Mouse (Mus musculus) liver, embryonic 13.5 days (tissue): ENCODE data around the gene Ugdh. TPM values are rescaled to one million over a fixed set of nuclear protein-coding genes. Genes with fewer than 3 reads are reported as not detected.
"Not testable (repeated sequence)": the region's sequence is repeated elsewhere in the genome, so short reads cannot be mapped to it uniquely, and the experiment has no call there.

Source experiments
- ATAC-seq: fragments of 200-750 bp; cut with Nextera tagmentation; 2 replicates; pipeline ENCODE4 v1.8.0; 2017; ENCODE audit warnings: low read depth, mild to moderate bottlenecking, moderate number of reproducible peaks, moderate library complexity
- DNase-seq: peaks from one replicate; pipeline ENCODE4 v3.0.0; 2022
- H3K27ac ChIP-seq: fragments of 300-500 bp; sonication (generic); 2 replicates; pipeline ENCODE4 v1.5.1; 2015; ENCODE audit warnings: moderate library complexity, mild to moderate bottlenecking, inconsistent platforms
- H3K27me3 ChIP-seq: fragments of 300-500 bp; sonication (generic); 2 replicates; pipeline ENCODE4 v1.6.1; 2015; ENCODE audit warnings: mild to moderate bottlenecking, inconsistent platforms
- H3K36me3 ChIP-seq: fragments of 300-500 bp; sonication (generic); 2 replicates; pipeline ENCODE4 v1.6.1; 2015; ENCODE audit warnings: mild to moderate bottlenecking, inconsistent platforms
- H3K4me1 ChIP-seq: fragments of 300-500 bp; sonication (generic); replicated peaks from 2 replicates; pipeline ENCODE4 v1.6.1; 2015; ENCODE audit warnings: inconsistent platforms
- H3K4me2 ChIP-seq: fragments of 300-500 bp; sonication (generic); 2 replicates; pipeline ENCODE4 v1.6.1; 2015; ENCODE audit warnings: inconsistent platforms, mild to moderate bottlenecking, moderate library complexity
- H3K4me3 ChIP-seq: fragments of 300-500 bp; sonication (generic); replicated peaks from 2 replicates; pipeline ENCODE4 v1.5.1; 2015; ENCODE audit warnings: mild to moderate bottlenecking, inconsistent platforms
- H3K9ac ChIP-seq: fragments of 300-500 bp; sonication (generic); 2 replicates; pipeline ENCODE4 v1.6.1; 2015; ENCODE audit warnings: mild to moderate bottlenecking, inconsistent platforms
- H3K9me3 ChIP-seq: fragments of 300-500 bp; sonication (generic); replicated peaks from 2 replicates; pipeline ENCODE4 v1.6.1; 2016; ENCODE audit warnings: inconsistent platforms
- WGBS: fragments of 180-500 bp; shearing (Covaris S2); methylation state at CpG from one replicate; pipeline ENCODE4 v1.1.7; 2015; ENCODE audit not compliant: insufficient replicate concordance; 5-methylcytosine and 5-hydroxymethylcytosine counted together
- polyA plus RNA-seq: library from polyadenylated mRNA; unstranded; fragments of >200 nt; fragmentation: Nextera tagmentation; extraction: Ambion mirVana; gene quantifications from 2 replicates; pipeline ENCODE4 v1.2.1, GENCODE M21; 2015

Gene Ugdh
- 16.7 and 19.0 TPM in 2 replicates for polyA plus RNA-seq

DNA sequence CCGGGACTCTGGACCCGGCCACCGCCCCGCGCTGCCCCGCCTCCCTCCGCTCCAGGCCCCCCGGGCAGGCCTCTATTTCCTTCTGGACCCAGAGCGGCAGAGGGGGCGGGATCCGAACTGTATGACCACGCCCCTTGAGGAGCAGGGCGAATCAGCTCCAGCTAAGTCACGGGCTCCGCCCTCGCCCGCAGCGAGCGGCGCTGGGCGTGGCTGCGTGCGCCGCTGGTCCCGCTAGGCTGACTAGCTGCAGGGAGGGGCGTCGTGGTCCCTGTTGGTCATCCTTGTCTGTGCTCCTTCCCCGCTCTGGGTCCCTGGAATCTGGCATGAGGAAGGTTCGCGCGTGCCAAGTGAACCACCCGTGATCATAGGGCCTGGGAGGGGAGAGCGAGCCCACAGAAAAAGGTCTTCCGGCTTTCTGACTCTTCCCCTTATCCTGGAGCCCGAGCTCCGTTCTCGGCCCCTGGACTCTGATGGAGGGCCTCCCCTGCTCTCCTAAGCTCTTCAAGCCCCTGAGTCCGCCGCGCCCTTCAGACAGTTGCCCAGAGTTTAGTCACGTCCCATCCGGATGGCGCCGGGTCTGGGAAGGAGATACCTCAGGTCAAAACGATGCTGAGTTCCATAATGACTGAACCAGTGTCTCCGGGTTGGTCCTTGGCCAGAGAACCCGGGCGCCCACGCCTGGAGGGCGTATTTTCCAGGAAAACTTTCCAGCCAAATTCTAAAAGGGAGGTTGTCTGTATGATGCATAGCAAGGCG lies at the start of gene Ugdh:
Gene Ugdh (minus strand): TSS at position 144 of the 756 bp plus-strand sequence.
- peak within 1 kb of the TSS; percentile 91 for H3K4me2 ChIP-seq
- 0 out of 2 replicates have a peak, but pooled peaks cover 2% of the 10 kb centered on the region for H3K36me3 ChIP-seq
- peak within 1 kb of the TSS; percentile 83 for H3K4me3 ChIP-seq
- WGBS = under 1% methylated on average over 51 of the region's 51 CpGs
- peak within 1 kb of the TSS; percentile 85 for H3K9ac ChIP-seq
- peaks cover 20% of the 10 kb centered on the region for H3K4me1 ChIP-seq
- H3K27ac ChIP-seq = peak within 1 kb of the TSS; percentile 78
- H3K27me3 ChIP-seq = no peaks in the 10 kb centered on the region
- no peaks in the 10 kb centered on the region for H3K9me3 ChIP-seq
- ATAC-seq (peak; percentile 98), DNase-seq (peak; percentile 98)

DNA sequence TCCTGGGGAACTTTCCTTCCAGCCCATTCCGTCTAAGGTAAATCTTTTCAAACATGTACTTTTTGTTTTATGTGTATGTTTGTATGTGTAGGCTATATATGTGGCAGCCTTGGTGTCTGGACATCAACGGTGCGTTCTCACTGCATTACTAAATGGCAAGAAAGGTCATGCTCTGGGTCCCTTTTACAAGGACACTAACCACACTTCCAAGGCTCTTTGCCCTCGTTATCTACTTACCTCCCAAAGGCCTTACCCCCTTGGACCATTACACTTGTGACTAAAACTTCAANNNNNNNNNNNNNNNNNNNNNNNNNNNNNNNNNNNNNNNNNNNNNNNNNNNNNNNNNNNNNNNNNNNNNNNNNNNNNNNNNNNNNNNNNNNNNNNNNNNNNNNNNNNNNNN lies 47.2 kb upstream of the Ugdh start:
- DNase-seq = no peak
- Histone ChIP-seq H3K27ac (no peak overlapping the region), H3K27me3 (no peaks in the 10 kb centered on the region), H3K9me3 (no peaks in the 10 kb centered on the region), H3K4me1 (peaks cover 32% of the 10 kb centered on the region), H3K4me2 (no peak overlapping the region), H3K4me3 (no peak overlapping the region), H3K9ac (no peak overlapping the region), H3K36me3 (no peaks in the 10 kb centered on the region)
- ATAC-seq = no peak
- 76% methylated on average over 4 of the region's 4 CpGs for WGBS

DNA sequence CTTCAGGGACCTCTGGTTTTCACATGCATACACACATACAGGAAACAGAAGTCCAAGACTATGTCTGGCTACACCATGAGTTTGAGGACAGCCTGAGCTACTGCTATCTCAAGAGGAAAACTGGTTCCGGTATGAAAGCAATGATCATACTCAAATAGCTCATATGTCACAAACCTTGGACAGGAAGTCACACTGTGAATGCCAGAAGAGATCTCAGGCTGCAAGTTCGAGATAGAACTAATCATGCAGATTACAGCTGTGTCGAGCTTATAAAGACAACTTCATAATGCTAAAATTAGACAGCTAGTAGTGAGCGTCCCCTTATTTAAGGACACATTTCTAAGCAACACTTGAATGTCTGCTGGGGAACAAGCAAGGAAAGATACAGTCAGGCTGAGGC lies 44.8 kb upstream of the Ugdh start:
- H3K9ac ChIP-seq = no peak overlapping the region
- ATAC-seq = peak; percentile 37; the same call in 1 of the 2 replicates
- H3K36me3 ChIP-seq = no peaks in the 10 kb centered on the region
- no peaks in the 10 kb centered on the region for H3K9me3 ChIP-seq
- no peaks in the 10 kb centered on the region for H3K27me3 ChIP-seq
- H3K4me1 ChIP-seq = peaks cover 49% of the 10 kb centered on the region
- H3K4me3 ChIP-seq = no peak overlapping the region
- no peak overlapping the region for H3K27ac ChIP-seq
- DNase-seq = no peak
- 12% methylated on average over 4 of the region's 4 CpGs for WGBS
- no peak overlapping the region for H3K4me2 ChIP-seq

DNA sequence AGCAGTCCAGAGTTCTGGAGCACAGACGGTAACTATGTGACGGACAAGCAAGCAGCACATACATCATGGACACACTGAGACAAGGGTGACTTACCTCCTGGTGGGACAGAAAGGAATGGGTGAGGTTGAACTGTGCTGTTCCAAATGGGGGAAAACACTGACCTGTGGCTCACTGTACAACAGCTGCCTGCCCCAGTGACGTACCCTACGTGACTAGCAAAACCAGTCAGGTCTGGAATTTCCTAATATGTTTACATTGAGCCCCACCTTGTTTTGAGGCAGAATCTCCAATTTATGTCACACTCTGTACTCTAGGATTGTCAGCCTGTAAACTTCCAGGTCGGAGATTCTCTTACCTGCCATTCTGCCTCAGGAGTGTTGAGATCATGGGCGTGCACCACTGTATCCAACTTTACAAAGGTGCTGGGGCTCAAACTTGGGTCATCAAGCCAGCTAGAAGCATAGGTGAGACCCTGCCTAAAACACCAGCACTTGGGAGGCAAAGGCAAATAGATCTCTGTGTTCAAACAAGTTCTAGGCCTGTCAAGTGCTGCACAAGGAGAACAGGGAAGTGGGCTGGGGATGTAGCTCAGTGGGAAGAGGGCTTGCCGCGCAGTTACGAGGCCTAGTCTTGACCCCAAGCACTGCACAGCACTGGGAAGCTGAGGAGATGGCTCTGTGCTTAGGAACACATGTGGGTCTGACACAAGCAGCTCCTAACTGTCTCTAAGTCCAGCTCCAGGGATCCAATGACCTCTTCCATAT lies 44.1 kb upstream of the Ugdh start:
- no peaks in the 10 kb centered on the region for H3K36me3 ChIP-seq
- no peak for ATAC-seq
- no peak overlapping the region for H3K4me3 ChIP-seq
- H3K4me1 ChIP-seq = peaks cover 53% of the 10 kb centered on the region
- no peak for DNase-seq
- H3K9ac ChIP-seq = no peak overlapping the region
- no peak overlapping the region for H3K4me2 ChIP-seq
- no peaks in the 10 kb centered on the region for H3K27me3 ChIP-seq
- peak overlapping the region; percentile 36; the same call in 1 of the 2 replicates for H3K27ac ChIP-seq
- WGBS = 75% methylated on average over 9 of the region's 9 CpGs
- no peaks in the 10 kb centered on the region for H3K9me3 ChIP-seq

DNA sequence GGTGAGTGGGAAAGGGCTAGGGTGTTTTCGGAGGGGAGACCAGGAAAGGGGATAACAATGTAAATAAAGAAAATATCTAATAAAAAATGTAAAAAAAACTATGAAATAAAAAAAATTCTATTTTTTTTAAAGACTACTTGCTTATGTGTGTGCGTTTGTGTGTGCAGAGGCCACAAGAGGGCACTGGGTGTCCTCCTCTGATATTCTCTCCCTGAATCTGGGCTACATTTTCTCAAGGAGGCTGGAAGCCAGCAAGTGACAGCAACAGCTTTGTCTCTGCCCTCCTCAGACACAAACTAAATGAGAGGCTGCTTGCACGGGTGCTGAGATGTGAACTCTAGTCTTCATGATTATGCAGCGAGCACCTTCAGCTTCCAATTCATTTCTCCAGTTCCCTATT lies 42.5 kb upstream of the Ugdh start:
- WGBS = 62% methylated on average over 4 of the region's 4 CpGs
- Histone ChIP-seq H3K36me3 (no peaks in the 10 kb centered on the region), H3K4me1 (peaks cover 45% of the 10 kb centered on the region), H3K4me3 (no peak overlapping the region), H3K9ac (no peak overlapping the region), H3K9me3 (no peaks in the 10 kb centered on the region), H3K27ac (0 out of 2 replicates have a peak overlapping the region, but pooled peaks have one; percentile 29), H3K4me2 (no peak overlapping the region), H3K27me3 (no peaks in the 10 kb centered on the region)
- ATAC-seq (no peak), DNase-seq (no peak)

DNA sequence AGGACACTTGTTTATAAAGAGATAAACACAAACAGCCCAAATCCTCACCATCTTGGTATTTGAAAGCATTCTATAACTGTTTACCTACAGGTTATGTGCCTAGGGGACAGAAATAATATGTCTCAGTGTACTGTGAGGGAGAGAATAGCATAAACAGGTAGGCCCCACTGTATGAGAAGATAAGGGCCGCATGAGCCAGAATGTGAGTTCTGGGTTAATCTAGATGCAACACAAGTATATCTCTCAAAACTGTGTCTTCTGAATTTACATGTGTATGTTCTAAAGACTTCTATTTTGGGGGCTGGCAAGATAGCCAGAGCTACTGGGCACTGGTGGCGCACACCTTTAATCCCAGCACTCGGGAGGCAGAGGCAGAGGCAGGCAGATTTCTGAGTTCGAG lies 41.0 kb upstream of the Ugdh start:
- not testable (repeated sequence) for H3K36me3 ChIP-seq, H3K4me3 ChIP-seq, H3K9ac ChIP-seq, H3K4me2 ChIP-seq, H3K27me3 ChIP-seq, H3K9me3 ChIP-seq
- DNase-seq = peak; percentile 44
- peak; percentile 84 for ATAC-seq
- peak overlapping the region; percentile 65 for H3K27ac ChIP-seq
- WGBS = 25% methylated on average over 4 of the region's 4 CpGs
- H3K4me1 ChIP-seq = peaks cover 45% of the 10 kb centered on the region

DNA sequence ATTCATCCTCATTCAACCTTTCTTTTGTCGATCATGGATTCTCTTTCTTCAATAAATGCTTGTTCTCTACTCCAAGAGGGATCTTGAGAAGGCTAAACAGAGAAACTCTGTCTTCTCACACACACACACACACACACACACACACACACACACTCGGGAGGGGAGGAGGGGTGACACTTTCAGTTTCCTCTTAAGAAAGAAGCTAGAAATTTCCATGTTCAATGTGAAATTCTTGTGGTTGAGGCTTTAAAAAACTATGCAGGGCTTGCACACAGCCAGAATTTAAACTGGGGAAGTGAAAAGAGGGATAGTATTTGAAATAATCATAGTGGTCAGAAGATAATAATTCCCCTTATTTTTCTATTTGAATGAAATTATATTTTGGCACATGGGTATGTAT lies 40.1 kb upstream of the Ugdh start:
- WGBS = 34% methylated on average over 2 of the region's 2 CpGs
- ATAC-seq = no peak
- DNase-seq = no peak

DNA sequence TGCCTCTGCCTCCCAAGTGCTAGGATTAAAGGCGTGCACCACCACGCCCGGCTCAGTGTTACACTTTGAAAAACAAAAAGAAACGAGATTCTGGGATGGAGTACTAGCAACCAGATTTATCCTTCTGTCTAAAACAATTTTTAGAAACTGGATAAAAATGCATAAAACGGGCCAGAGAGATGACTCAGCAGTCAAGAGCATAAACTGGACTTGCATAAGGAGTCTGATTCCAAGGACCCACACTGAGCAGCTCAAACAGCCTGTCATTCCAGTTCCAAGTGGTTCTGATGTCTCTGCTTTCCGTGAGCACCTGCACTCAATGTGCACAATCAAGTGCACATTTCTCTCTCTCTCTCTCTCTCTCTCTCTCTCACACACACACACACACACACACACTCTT lies 34.0 kb upstream of the Ugdh start:
- ATAC-seq (no peak), DNase-seq (no peak)
- no peak overlapping the region for H3K4me3 ChIP-seq
- H3K27me3 ChIP-seq = no peaks in the 10 kb centered on the region
- WGBS = 72% methylated on average over 6 of the region's 6 CpGs
- no peaks in the 10 kb centered on the region for H3K9me3 ChIP-seq
- H3K4me2 ChIP-seq = no peak overlapping the region
- H3K9ac ChIP-seq = no peak overlapping the region
- H3K27ac ChIP-seq = no peak overlapping the region
- H3K4me1 ChIP-seq = no peaks in the 10 kb centered on the region
- peaks cover 21% of the 10 kb centered on the region for H3K36me3 ChIP-seq

More for the DNA sequence above, 40.1 kb upstream of the Ugdh start:
- Histone ChIP-seq H3K27me3 (no peaks in the 10 kb centered on the region), H3K36me3 (no peaks in the 10 kb centered on the region), H3K4me3 (no peak overlapping the region), H3K27ac (peak overlapping the region; percentile 65), H3K4me2 (no peak overlapping the region), H3K4me1 (peaks cover 43% of the 10 kb centered on the region), H3K9ac (no peak overlapping the region), H3K9me3 (no peaks in the 10 kb centered on the region)

DNA sequence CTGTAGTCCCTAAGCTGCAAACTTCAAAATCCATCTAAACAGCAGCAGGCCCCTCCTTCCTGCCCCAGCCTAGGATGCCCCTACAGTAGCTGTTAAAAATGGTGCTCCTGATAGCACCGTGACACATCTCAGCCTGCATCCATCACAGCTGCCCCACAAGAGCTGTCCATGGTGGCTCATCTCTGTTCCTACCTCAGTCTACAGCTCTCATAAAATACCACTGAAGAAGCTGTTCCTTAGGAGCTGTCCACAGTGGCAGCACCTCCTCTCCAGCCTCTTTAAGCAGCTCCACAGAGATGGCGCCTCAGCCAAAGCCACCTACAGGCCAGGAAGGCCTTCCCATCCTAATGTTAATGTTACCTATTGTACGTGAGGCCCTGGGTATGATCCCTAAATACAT lies 31.2 kb upstream of the Ugdh start:
- Histone ChIP-seq H3K9me3 (no peaks in the 10 kb centered on the region), H3K36me3 (peaks cover 21% of the 10 kb centered on the region), H3K4me1 (no peaks in the 10 kb centered on the region), H3K4me2 (no peak overlapping the region), H3K27ac (no peak overlapping the region), H3K27me3 (no peaks in the 10 kb centered on the region), H3K4me3 (no peak overlapping the region), H3K9ac (no peak overlapping the region)
- 64% methylated on average over 3 of the region's 3 CpGs for WGBS
- DNase-seq (no peak), ATAC-seq (no peak)

DNA sequence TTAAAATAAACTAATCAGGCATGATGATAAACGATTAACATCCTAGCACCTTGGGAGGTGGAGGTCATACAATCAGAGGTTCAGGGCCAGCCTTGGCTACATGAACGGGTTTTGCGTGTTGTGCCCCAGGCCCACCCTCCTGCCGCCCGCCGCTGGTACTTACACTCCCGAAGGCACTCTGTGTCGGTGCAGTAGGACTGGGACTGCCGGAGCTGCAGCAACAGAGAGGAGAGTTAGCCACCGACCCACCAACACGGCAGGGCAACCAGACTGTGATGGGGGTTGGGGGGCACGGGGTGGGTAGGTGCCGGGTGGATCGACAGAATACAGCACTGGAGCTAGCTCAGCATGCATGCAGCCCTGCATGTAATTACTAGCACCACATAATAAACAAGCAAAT lies 24.6 kb upstream of the Ugdh start:
- no peak overlapping the region for H3K9ac ChIP-seq
- WGBS = 78% methylated on average over 14 of the region's 14 CpGs
- H3K9me3 ChIP-seq = no peaks in the 10 kb centered on the region
- no peak for DNase-seq
- H3K27ac ChIP-seq = no peak overlapping the region
- H3K4me2 ChIP-seq = no peak overlapping the region
- no peaks in the 10 kb centered on the region for H3K4me1 ChIP-seq
- H3K4me3 ChIP-seq = no peak overlapping the region
- no peak for ATAC-seq
- no peaks in the 10 kb centered on the region for H3K36me3 ChIP-seq
- H3K27me3 ChIP-seq = no peaks in the 10 kb centered on the region

DNA sequence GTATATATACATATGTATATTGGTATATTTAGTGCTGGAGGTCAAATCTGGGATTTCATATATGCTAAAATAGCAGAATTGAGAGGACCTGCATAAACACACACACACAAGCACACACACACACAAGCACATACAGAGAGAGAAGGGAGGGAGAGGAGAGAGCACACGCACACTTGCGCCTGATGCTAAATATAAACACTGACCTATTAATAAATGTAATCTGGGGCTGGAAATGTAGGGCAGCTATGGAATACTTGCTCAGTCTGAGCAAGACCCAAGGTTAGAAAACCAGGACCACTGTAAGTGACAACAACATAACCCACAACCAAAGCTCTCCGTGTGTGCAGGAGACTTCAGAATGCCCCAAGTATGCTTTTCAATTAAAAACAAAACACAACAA lies 23.7 kb upstream of the Ugdh start:
- DNase-seq = no peak
- WGBS = 80% methylated on average over 3 of the region's 3 CpGs
- no peak for ATAC-seq
- Histone ChIP-seq H3K27ac (no peak overlapping the region), H3K36me3 (no peaks in the 10 kb centered on the region), H3K9me3 (no peaks in the 10 kb centered on the region), H3K4me2 (no peak overlapping the region), H3K4me1 (no peaks in the 10 kb centered on the region), H3K9ac (no peak overlapping the region), H3K4me3 (no peak overlapping the region), H3K27me3 (no peaks in the 10 kb centered on the region)
